Mouse (Mus musculus) cerebellum, adult 2 months (tissue): ENCODE results near the gene Dctn5.
"Not testable (repeated sequence)": the region's sequence is repeated elsewhere in the genome, so short reads cannot be mapped to it uniquely, and the experiment has no call there.

Experiments used
- CTCF ChIP-seq: fragments of 200-500 bp; IDR thresholded peaks from 2 replicates; pipeline ENCODE4 v1.5.1; 2011; ENCODE audit warnings: low read depth, mild to moderate bottlenecking, control low read depth, low read length, moderate library complexity, borderline replicate concordance; ENCODE audit not compliant: insufficient read depth
- POLR2A ChIP-seq: fragments of 200-500 bp; IDR thresholded peaks from 2 replicates; pipeline ENCODE4 v1.6.1; 2011; ENCODE audit warnings: low read length, control low read depth, borderline replicate concordance; ENCODE audit not compliant: insufficient read depth

- not testable (repeated sequence) for TF ChIP-seq POLR2A, CTCF
These were observed 31.7 kb upstream of the Dctn5 start for GRCm38 (mm10) chr7:122101014-122101746.
